In the genomic region with DNA sequence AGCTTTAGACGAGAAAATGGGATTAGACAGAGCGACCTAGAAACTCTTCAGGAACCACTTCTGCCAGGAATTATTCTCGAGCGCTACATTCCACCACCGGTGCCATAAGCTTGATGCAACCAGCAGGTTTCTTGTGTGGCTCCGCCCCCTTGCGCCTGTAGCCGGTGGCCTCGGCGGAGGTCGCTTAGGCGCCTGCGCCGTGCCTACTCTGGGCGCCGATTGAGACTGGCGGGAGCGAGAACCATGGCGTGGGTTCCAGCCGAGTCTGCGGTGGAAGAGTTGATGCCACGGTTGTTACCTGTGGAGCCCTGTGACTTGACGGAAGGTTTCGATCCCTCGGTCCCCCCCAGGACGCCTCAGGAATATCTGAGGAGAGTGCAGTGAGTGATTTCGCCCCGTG, we compare ENCODE assay signal across 1 mouse cellular context.
TF ChIP-seq lines count a peak whose summit lies in the region.

A gene (plus strand): TSS at position 160 of the 400 bp plus-strand sequence.

TF ChIP-seq in MEL, 35 proteins besides CTCF, POLR2A, EP300 and RAD21 (continued from another document):
- TF ChIP-seq ZNF384 (IDR thresholded peaks at IDR 0.05; ENCODE audit: low read depth, low read length) (no peak), MYC (IDR thresholded peaks at IDR 0.05; ENCODE audit: low read depth, low read length) (peak; percentile 21; the same call in 1 of the 2 replicates), MAFK (IDR thresholded peaks at IDR 0.05; ENCODE audit: borderline replicate concordance, low read depth, low read length) (no peak), UBTF (IDR thresholded peaks at IDR 0.05; ENCODE audit: borderline replicate concordance, insufficient read depth, low read depth, low read length) (no peak), POLR2AphosphoS5 (IDR thresholded peaks at IDR 0.05; ENCODE audit: borderline replicate concordance, low read depth, low read length) (peak; percentile 57; the same call in 1 of the 2 replicates), HCFC1 (IDR thresholded peaks at IDR 0.05; ENCODE audit: low read depth, low read length) (peak; percentile 86)
